Mouse (Mus musculus) brain, embryonic 14.5 days (tissue): ENCODE results near the gene Unc5b. TPM values are rescaled to one million over a fixed set of nuclear protein-coding genes. Genes with fewer than 3 reads are reported as not detected.

Experiments used
- DNase-seq: peaks from one replicate; pipeline ENCODE4 v3.0.0-alpha.2; 2011; ENCODE audit warnings: low read depth
- CTCF ChIP-seq: fragments of 200-500 bp; IDR thresholded peaks from 2 replicates; pipeline ENCODE4 v1.5.1; 2012; ENCODE audit warnings: inconsistent platforms, mild to moderate bottlenecking, moderate library complexity, borderline replicate concordance; ENCODE audit not compliant: insufficient read depth, insufficient read length; ENCODE audit errors: extremely low read depth
- POLR2A ChIP-seq: fragments of 200-500 bp; IDR thresholded peaks from 2 replicates; pipeline ENCODE4 v1.6.1; 2012; ENCODE audit warnings: mild to moderate bottlenecking, inconsistent platforms, borderline replicate concordance; ENCODE audit not compliant: poor library complexity, insufficient read depth, insufficient read length, severe bottlenecking; ENCODE audit errors: extremely low read depth
- polyA plus RNA-seq: library from polyadenylated mRNA; depleted of rRNA; stranded (reverse); fragments of >200 nt; gene quantifications from 2 replicates; pipeline ENCODE4 v1.2.3, GENCODE M21; 2012

Gene Unc5b
- polyA plus RNA-seq, 1 experiment = 12.7 TPM

GRCm38 (mm10) chr10:60830000-60830399, 1.4 kb downstream of the Unc5b start:
- TF ChIP-seq POLR2A (no peak), CTCF (no peak)
- DNase-seq = no peak

- DNase-seq = peak; percentile 47
- TF ChIP-seq CTCF (no peak), POLR2A (no peak)
Observed at GRCm38 (mm10) chr10:60829071-60829470, 2.3 kb downstream of the Unc5b start.

GRCm38 (mm10) chr10:60827901-60828670, 3.3 kb downstream of the Unc5b start:
- no peak for DNase-seq
- TF ChIP-seq POLR2A = no peak
- TF ChIP-seq CTCF = no peak

GRCm38 (mm10) chr10:60827266-60827665, 4.1 kb downstream of the Unc5b start:
- DNase-seq = peak; percentile 79
- TF ChIP-seq POLR2A (no peak), CTCF (peak; percentile 39; the same call in 1 of the 2 replicates)

GRCm38 (mm10) chr10:60826461-60827237, 4.7 kb downstream of the Unc5b start:
- DNase-seq = peak; percentile 75
- TF ChIP-seq CTCF = peak; percentile 53
- TF ChIP-seq POLR2A = no peak

- no peak for TF ChIP-seq CTCF
- TF ChIP-seq POLR2A = no peak
- DNase-seq = no peak
Observed at GRCm38 (mm10) chr10:60825955-60826354, 5.4 kb downstream of the Unc5b start.

GRCm38 (mm10) chr10:60823744-60824143, 7.6 kb downstream of the Unc5b start:
- DNase-seq = no peak
- TF ChIP-seq CTCF = no peak
- no peak for TF ChIP-seq POLR2A

- no peak for DNase-seq
- TF ChIP-seq POLR2A (no peak), CTCF (no peak)
Observed at GRCm38 (mm10) chr10:60822641-60823425, 8.5 kb downstream of the Unc5b start.

- DNase-seq = peak; percentile 57
- TF ChIP-seq POLR2A (no peak), CTCF (no peak)
Observed at GRCm38 (mm10) chr10:60821736-60822358, 9.5 kb downstream of the Unc5b start.

- no peak for DNase-seq
- TF ChIP-seq CTCF (no peak), POLR2A (no peak)
Observed at GRCm38 (mm10) chr10:60821311-60821710, 10.1 kb downstream of the Unc5b start.
